Mouse (Mus musculus) thymus, adult 2 months (tissue): Measurements from ENCODE around the gene Knop1.

Source experiments
- CTCF ChIP-seq: fragments of 200-500 bp; IDR thresholded peaks from 2 replicates; pipeline ENCODE4 v1.5.1; 2012; ENCODE audit warnings: mild to moderate bottlenecking, control low read depth, low read length, moderate library complexity, borderline replicate concordance; ENCODE audit not compliant: control insufficient read depth, poor library complexity, insufficient read depth; ENCODE audit errors: extremely low read depth
- POLR2A ChIP-seq: fragments of 200-500 bp; IDR thresholded peaks from 2 replicates; pipeline ENCODE4 v1.6.1; 2012; ENCODE audit warnings: mild to moderate bottlenecking, low read length, control low read depth, moderate library complexity; ENCODE audit not compliant: control insufficient read depth, poor library complexity, insufficient read depth; ENCODE audit errors: extremely low read depth

- no peak for TF ChIP-seq POLR2A
- no peak for TF ChIP-seq CTCF
Measured at GRCm38 (mm10) chr7:118806631-118807411, 49.2 kb downstream of the Knop1 start.
